Mouse (Mus musculus): ENCODE data around the gene Gm10382. TPM values are rescaled to one million over a fixed set of nuclear protein-coding genes. Genes with fewer than 3 reads are reported as not detected.

The Gm10382 gene
- polyA plus RNA-seq, 1 experiment from 2014 or later: 0.28 TPM

- no peaks in the 10 kb centered on the region for H3K36me3 ChIP-seq (ENCODE audit: control insufficient read depth, insufficient read depth, low read length)
- H3K27me3 ChIP-seq (ENCODE audit: control insufficient read depth, insufficient read depth, low read length): no peaks in the 10 kb centered on the region
- no peaks in the 10 kb centered on the region for H3K9me3 ChIP-seq (ENCODE audit: control insufficient read depth, low read length)
- 85% methylated on average over 16 of the region's 16 CpGs for WGBS
- H3K4me3 ChIP-seq (ENCODE audit: low read depth, low read length): no peak overlapping the region
- H3K27ac ChIP-seq (replicated peaks; ENCODE audit: low read depth, low read length): no peak overlapping the region
- no peak overlapping the region for H3K4me2 ChIP-seq (ENCODE audit: low read depth, severe bottlenecking)
- H3K4me1 ChIP-seq (ENCODE audit: control insufficient read depth, insufficient read depth, low read length): no peaks in the 10 kb centered on the region
- DNase-seq (ENCODE audit: low spot score) (no peak), ATAC-seq (ENCODE audit: insufficient number of reproducible peaks, low FRiP score, low TSS enrichment, low read depth) (no peak)
- H3K9ac ChIP-seq (ENCODE audit: low read length): no peak overlapping the region
These were observed 28.1 kb upstream of the Gm10382 start for GRCm38 (mm10) chr5:125360981-125361510.

- Histone ChIP-seq H3K4me3 (ENCODE audit: low read depth, low read length) (no peak overlapping the region), H3K36me3 (ENCODE audit: control insufficient read depth, insufficient read depth, low read length) (no peaks in the 10 kb centered on the region), H3K9me3 (ENCODE audit: control insufficient read depth, low read length) (no peaks in the 10 kb centered on the region), H3K27me3 (ENCODE audit: control insufficient read depth, insufficient read depth, low read length) (no peaks in the 10 kb centered on the region), H3K4me1 (ENCODE audit: control insufficient read depth, insufficient read depth, low read length) (no peaks in the 10 kb centered on the region), H3K27ac (replicated peaks; ENCODE audit: low read depth, low read length) (no peak overlapping the region), H3K4me2 (ENCODE audit: low read depth, severe bottlenecking) (no peak overlapping the region), H3K9ac (ENCODE audit: low read length) (no peak overlapping the region)
- ATAC-seq (ENCODE audit: insufficient number of reproducible peaks, low FRiP score, low TSS enrichment, low read depth) (no peak), DNase-seq (ENCODE audit: low spot score) (no peak)
- WGBS: 83% methylated on average over 7 of the region's 7 CpGs
These were observed 25.2 kb upstream of the Gm10382 start for GRCm38 (mm10) chr5:125363894-125364293.

GRCm38 (mm10) chr5:125364851-125365429, 24.2 kb upstream of the Gm10382 start:
- Histone ChIP-seq H3K36me3 (ENCODE audit: control insufficient read depth, insufficient read depth, low read length) (no peaks in the 10 kb centered on the region), H3K4me1 (ENCODE audit: control insufficient read depth, insufficient read depth, low read length) (no peaks in the 10 kb centered on the region), H3K9ac (ENCODE audit: low read length) (no peak overlapping the region), H3K4me3 (ENCODE audit: low read depth, low read length) (no peak overlapping the region), H3K9me3 (ENCODE audit: control insufficient read depth, low read length) (no peaks in the 10 kb centered on the region), H3K27me3 (ENCODE audit: control insufficient read depth, insufficient read depth, low read length) (no peaks in the 10 kb centered on the region), H3K4me2 (ENCODE audit: low read depth, severe bottlenecking) (no peak overlapping the region), H3K27ac (replicated peaks; ENCODE audit: low read depth, low read length) (no peak overlapping the region)
- DNase-seq (ENCODE audit: low spot score) (no peak), ATAC-seq (ENCODE audit: insufficient number of reproducible peaks, low FRiP score, low TSS enrichment, low read depth) (no peak)
- WGBS: 75% methylated on average over 4 of the region's 4 CpGs

- WGBS: 68% methylated on average over 5 of the region's 5 CpGs
- Histone ChIP-seq H3K36me3 (ENCODE audit: control insufficient read depth, insufficient read depth, low read length) (no peaks in the 10 kb centered on the region), H3K27me3 (ENCODE audit: control insufficient read depth, insufficient read depth, low read length) (no peaks in the 10 kb centered on the region), H3K4me2 (ENCODE audit: low read depth, severe bottlenecking) (no peak overlapping the region), H3K4me1 (ENCODE audit: control insufficient read depth, insufficient read depth, low read length) (no peaks in the 10 kb centered on the region), H3K27ac (replicated peaks; ENCODE audit: low read depth, low read length) (no peak overlapping the region), H3K9ac (ENCODE audit: low read length) (no peak overlapping the region), H3K9me3 (ENCODE audit: control insufficient read depth, low read length) (no peaks in the 10 kb centered on the region), H3K4me3 (ENCODE audit: low read depth, low read length) (no peak overlapping the region)
- DNase-seq (ENCODE audit: low spot score) (no peak), ATAC-seq (ENCODE audit: insufficient number of reproducible peaks, low FRiP score, low TSS enrichment, low read depth) (no peak)
These were observed 21.0 kb upstream of the Gm10382 start for GRCm38 (mm10) chr5:125368156-125368555.

- peak; percentile 65 for DNase-seq (ENCODE audit: low spot score)
- 6% methylated on average over 4 of the region's 4 CpGs for WGBS
These were observed 20.6 kb upstream of the Gm10382 start for GRCm38 (mm10) chr5:125368568-125368967.

GRCm38 (mm10) chr5:125370950-125371693, 18.0 kb upstream of the Gm10382 start:
- H3K9me3 ChIP-seq (ENCODE audit: control insufficient read depth, low read length): no peaks in the 10 kb centered on the region
- H3K4me3 ChIP-seq (ENCODE audit: low read depth, low read length): no peak overlapping the region
- no peaks in the 10 kb centered on the region for H3K4me1 ChIP-seq (ENCODE audit: control insufficient read depth, insufficient read depth, low read length)
- H3K27me3 ChIP-seq (ENCODE audit: control insufficient read depth, insufficient read depth, low read length): no peaks in the 10 kb centered on the region
- H3K9ac ChIP-seq (ENCODE audit: low read length): no peak overlapping the region
- ATAC-seq (ENCODE audit: insufficient number of reproducible peaks, low FRiP score, low TSS enrichment, low read depth): no peak
- no peak overlapping the region for H3K4me2 ChIP-seq (ENCODE audit: low read depth, severe bottlenecking)
- DNase-seq (ENCODE audit: low spot score): no peak
- WGBS: 67% methylated on average over 7 of the region's 7 CpGs
- H3K36me3 ChIP-seq (ENCODE audit: control insufficient read depth, insufficient read depth, low read length): no peaks in the 10 kb centered on the region
- no peak overlapping the region for H3K27ac ChIP-seq (replicated peaks; ENCODE audit: low read depth, low read length)

More at GRCm38 (mm10) chr5:125368568-125368967, 20.6 kb upstream of the Gm10382 start:
- Histone ChIP-seq H3K9me3 (ENCODE audit: control insufficient read depth, low read length) (no peaks in the 10 kb centered on the region), H3K4me3 (ENCODE audit: low read depth, low read length) (no peak overlapping the region), H3K27ac (replicated peaks; ENCODE audit: low read depth, low read length) (no peak overlapping the region), H3K4me1 (ENCODE audit: control insufficient read depth, insufficient read depth, low read length) (no peaks in the 10 kb centered on the region), H3K4me2 (ENCODE audit: low read depth, severe bottlenecking) (no peak overlapping the region), H3K36me3 (ENCODE audit: control insufficient read depth, insufficient read depth, low read length) (no peaks in the 10 kb centered on the region), H3K27me3 (ENCODE audit: control insufficient read depth, insufficient read depth, low read length) (no peaks in the 10 kb centered on the region), H3K9ac (ENCODE audit: low read length) (no peak overlapping the region)
- ATAC-seq (ENCODE audit: insufficient number of reproducible peaks, low FRiP score, low TSS enrichment, low read depth): no peak

- Histone ChIP-seq H3K27ac (replicated peaks; ENCODE audit: low read depth, low read length) (no peak overlapping the region), H3K9me3 (ENCODE audit: control insufficient read depth, low read length) (no peaks in the 10 kb centered on the region), H3K4me1 (ENCODE audit: control insufficient read depth, insufficient read depth, low read length) (no peaks in the 10 kb centered on the region), H3K9ac (ENCODE audit: low read length) (no peak overlapping the region), H3K36me3 (ENCODE audit: control insufficient read depth, insufficient read depth, low read length) (no peaks in the 10 kb centered on the region), H3K4me3 (ENCODE audit: low read depth, low read length) (no peak overlapping the region), H3K4me2 (ENCODE audit: low read depth, severe bottlenecking) (no peak overlapping the region), H3K27me3 (ENCODE audit: control insufficient read depth, insufficient read depth, low read length) (no peaks in the 10 kb centered on the region)
- DNase-seq (ENCODE audit: low spot score) (no peak), ATAC-seq (ENCODE audit: insufficient number of reproducible peaks, low FRiP score, low TSS enrichment, low read depth) (no peak)
- 84% methylated on average over 4 of the region's 4 CpGs for WGBS
These were observed 17.1 kb upstream of the Gm10382 start for GRCm38 (mm10) chr5:125372027-125372426.

GRCm38 (mm10) chr5:125375871-125376270, 13.3 kb upstream of the Gm10382 start:
- ATAC-seq (ENCODE audit: insufficient number of reproducible peaks, low FRiP score, low TSS enrichment, low read depth) (no peak), DNase-seq (ENCODE audit: low spot score) (no peak)
- 90% methylated on average over 2 of the region's 2 CpGs for WGBS
- Histone ChIP-seq H3K4me3 (ENCODE audit: low read depth, low read length) (no peak overlapping the region), H3K36me3 (ENCODE audit: control insufficient read depth, insufficient read depth, low read length) (no peaks in the 10 kb centered on the region), H3K27me3 (ENCODE audit: control insufficient read depth, insufficient read depth, low read length) (no peaks in the 10 kb centered on the region), H3K4me2 (ENCODE audit: low read depth, severe bottlenecking) (no peak overlapping the region), H3K4me1 (ENCODE audit: control insufficient read depth, insufficient read depth, low read length) (no peaks in the 10 kb centered on the region), H3K9me3 (ENCODE audit: control insufficient read depth, low read length) (no peaks in the 10 kb centered on the region), H3K9ac (ENCODE audit: low read length) (no peak overlapping the region), H3K27ac (replicated peaks; ENCODE audit: low read depth, low read length) (no peak overlapping the region)
